Mouse (Mus musculus) heart, adult 18-20 months (tissue): ENCODE measurements around the gene Vps25. TPM values are rescaled to one million over a fixed set of nuclear protein-coding genes. Genes with fewer than 3 reads are reported as not detected.

Experiments
- DNase-seq, 2 experiments: peaks; one replicate each; pipeline ENCODE4 v3.0.0; 2021 to 2022; ENCODE audit warnings: mixed read lengths in 1 of 2
- total RNA-seq, 2 experiments: library from RNA; stranded (reverse); gene quantifications; 2 replicates each; pipeline ENCODE4 v1.2.3; 2021

Gene Vps25
- total RNA-seq, 2 experiments from 2014 or later: 87.3 to 107 TPM

GRCm38 (mm10) chr11:101272446-101272845, 18.9 kb downstream of the Vps25 start:
- DNase-seq: no peak

DNA sequence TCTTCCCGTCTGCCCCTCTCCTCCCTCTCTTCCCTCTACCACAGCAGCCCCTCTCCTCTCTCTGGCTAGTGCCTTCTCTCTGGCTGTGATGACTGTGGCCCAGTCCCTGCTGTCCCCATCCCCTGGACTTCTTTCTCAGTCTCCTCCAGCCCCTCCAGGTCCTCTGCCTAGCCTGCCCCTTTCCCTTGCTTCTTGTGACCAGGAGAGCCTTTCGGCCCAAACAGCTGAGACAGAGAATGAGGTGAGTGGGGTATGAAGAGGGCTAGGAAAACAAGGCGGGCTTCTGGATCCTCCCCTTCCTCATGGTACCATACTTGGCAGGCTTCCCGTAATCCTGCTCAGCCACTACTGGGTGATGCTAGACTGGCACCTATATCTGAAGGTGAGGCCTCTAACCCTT, 21.8 kb downstream of the Vps25 start:
- no peak for DNase-seq

DNA sequence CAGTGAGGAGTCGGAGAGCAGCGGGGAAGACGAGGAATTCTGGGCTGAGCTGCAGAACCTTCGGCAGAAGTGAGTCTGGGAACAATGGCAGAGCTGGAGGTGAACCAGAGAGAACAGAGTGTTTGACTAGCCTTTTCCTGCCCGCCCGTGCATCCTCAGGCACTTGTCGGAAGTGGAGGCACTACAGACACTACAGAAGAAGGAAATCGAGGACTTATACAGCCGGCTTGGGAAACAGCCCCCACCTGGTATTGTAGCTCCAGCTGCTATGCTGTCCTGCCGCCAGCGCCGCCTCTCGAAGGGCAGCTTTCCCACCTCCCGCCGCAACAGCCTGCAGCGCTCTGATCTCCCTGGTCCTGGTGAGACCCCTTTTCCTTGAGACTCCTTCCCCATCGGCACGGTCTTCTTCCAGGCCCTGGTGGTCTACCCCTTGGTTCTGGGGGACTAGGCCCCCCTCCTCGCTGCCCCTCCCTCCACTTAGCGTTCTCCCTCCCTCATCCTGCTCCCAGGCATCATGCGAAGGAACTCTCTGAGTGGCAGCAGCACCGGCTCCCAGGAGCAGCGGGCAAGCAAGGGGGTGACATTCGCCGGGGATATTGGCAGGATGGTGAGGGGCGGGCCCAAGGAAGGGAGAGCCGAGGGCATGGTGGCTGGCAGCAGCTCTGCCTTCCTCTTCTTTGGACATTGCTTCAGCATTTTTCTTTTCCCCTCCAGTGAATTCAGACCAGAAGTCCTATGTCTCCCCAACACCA, 23.0 kb downstream of the Vps25 start:
- DNase-seq: no peak

DNA sequence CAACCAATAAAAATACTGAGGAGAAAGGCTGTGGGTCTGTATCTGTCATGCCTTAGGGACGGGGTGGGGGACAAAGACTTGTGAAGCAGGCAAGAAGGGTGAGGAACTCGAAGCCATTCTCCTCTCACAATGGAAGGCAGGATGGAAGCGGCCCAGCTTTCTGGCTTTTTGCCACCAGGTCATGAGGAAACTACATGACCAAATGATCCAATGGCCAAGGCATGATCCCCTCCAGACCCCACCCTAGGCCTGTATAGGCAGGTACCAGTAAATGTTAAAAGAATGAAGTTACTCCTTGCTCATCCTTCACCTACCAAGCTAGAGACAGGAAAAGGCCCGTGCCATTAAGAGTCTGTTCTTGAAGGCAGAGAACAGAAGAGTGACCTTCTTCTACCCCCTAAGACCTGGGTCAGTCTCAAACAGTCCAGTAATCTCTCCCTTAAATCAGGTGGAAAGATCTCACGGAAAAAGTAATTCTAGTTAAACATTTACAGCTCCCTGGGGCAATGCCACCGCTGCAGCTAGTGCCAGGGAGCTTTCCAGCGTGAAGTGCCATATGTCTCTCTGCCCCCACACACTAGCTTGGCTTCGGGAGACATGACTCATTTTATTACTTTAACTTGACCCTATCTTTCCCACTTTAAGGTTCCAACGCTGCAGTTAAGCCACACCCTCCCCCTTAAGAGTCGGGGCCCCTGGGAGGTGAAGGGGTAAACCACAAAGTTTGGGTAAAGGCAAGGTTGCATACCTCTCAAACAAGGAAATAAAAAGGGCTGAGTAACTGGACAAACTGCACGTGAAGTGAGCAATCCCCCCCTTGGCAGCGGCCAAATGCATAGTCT, 24.1 kb downstream of the Vps25 start:
- DNase-seq: no peak

- peak; percentile 92 to 93 for DNase-seq
Measured at GRCm38 (mm10) chr11:101278223-101279192, 25.0 kb downstream of the Vps25 start, which contains the start of the genes Cntd1 and Coa3. Gene Cntd1, plus strand, starts transcription at chr11:101279012. Gene Coa3, minus strand, starts transcription at chr11:101279114.

DNA sequence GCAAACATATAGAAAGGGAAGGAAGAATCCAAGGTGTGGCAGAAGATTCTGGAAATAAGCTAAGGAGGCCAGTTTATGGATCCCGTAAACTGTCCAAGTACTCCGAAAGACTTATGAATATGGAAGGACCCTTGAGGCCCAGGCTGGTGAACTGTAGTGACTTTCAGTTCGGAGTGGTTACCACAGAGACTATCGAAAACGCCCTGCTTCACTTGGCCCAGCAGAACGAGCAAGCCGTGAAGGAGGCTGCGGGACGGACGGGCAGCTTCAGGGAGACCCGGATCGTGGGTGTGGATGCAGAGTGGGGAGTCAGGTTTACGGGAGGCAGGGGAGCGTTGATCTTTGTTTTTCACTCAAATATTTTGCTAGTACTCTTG, 25.7 kb downstream of the Vps25 start:
- no peak for DNase-seq

DNA sequence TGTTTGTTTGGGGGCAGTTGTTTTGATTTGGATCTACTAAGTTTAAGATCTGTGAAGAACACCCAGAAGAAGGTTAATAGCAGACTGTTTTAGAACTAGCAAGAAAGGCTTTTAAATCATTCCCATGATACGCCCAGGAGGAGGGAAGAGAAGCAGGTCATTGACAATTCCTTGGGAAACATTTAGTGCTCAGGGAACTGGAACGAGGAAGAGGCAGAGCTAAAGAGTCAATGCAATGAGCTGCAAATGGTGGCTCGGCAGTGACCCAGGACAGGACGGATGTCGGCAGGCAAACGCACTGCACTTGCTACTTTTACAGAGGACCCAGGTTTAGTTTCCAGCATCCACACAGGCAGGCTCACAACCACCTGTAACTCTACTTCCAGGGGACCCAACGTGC, 27.3 kb downstream of the Vps25 start:
- DNase-seq: no peak

- no peak for DNase-seq
Measured at GRCm38 (mm10) chr11:101282896-101283295, 29.4 kb downstream of the Vps25 start.

DNA sequence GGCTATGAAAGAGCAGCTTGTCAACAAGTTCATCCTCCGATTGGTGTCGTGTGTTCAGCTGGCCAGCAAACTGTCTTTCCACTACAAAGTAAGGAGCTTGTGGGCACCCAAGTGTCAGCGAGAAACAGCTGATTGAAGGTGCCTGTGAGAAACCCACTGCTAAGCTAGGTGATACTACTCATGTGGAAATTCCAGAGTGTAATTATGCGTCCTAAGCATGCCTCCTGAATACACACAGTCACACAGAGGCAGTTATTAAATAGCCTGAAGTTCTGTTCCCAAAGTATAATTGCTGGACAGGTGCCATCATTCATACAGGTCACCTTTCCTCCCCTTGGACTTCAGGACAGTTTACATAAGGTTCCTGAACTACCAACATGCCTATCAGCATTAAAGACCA, 30.3 kb downstream of the Vps25 start:
- DNase-seq: no peak

DNA sequence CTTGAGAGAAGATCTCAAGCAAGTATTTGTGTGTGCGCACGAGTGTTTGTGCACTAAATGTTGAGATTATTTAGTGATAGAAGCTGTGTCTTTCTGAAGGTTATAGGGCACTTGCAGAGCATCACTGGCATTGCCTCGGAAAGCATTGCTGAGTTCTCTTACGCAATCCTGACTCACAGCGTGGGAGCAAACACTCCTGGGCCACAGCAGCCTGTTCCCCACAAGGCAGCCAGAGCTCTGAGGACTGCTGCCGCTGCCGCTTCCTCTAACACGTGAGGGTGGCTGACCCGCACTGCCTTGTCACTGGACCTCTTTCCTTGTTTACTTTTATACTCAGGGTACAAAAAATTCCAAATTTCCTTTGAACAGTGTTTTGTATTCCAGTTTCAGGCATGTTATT, 33.8 kb downstream of the Vps25 start:
- DNase-seq: peak; percentile 34 to 63

- no peak for DNase-seq
Measured at GRCm38 (mm10) chr11:101291231-101291630, 37.7 kb downstream of the Vps25 start.

DNA sequence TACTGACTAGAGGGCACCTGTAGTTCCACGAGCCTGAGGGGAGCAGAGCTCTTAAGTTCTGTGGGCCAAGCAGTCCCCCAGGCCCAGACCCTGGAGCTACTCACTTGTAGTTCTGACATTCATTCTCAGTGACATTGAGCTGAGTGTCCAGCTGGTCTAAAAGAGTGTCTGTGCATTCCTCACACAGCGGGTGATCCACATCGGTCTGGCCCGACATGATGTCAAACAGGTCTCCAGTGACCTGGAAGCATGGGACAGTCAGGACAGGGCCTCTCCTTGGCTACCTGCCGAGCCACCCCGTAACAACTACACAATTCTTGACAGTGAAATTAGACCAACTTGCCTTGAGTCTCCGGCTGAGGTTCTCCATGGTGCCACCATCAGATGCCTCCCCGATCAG, 41.7 kb downstream of the Vps25 start:
- DNase-seq: no peak

DNA sequence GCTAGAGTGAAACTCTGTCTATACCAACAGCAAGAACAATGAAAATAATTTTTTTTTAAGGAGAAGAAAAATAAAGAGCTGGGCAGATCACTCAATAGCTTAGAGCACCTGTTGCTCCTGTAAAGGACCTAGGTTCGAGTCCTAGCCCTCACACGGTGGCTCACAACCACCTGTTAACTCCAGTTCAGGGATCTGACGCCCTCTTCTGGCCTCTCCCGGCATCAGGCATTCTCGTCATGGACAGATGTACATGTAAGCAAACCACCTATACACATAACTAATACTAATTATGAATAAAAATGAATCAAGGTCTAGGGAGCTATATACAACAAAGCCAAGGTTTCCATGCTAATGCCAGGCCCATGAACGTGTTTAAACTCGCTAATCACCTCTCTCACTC, 47.4 kb downstream of the Vps25 start:
- DNase-seq: no peak

DNA sequence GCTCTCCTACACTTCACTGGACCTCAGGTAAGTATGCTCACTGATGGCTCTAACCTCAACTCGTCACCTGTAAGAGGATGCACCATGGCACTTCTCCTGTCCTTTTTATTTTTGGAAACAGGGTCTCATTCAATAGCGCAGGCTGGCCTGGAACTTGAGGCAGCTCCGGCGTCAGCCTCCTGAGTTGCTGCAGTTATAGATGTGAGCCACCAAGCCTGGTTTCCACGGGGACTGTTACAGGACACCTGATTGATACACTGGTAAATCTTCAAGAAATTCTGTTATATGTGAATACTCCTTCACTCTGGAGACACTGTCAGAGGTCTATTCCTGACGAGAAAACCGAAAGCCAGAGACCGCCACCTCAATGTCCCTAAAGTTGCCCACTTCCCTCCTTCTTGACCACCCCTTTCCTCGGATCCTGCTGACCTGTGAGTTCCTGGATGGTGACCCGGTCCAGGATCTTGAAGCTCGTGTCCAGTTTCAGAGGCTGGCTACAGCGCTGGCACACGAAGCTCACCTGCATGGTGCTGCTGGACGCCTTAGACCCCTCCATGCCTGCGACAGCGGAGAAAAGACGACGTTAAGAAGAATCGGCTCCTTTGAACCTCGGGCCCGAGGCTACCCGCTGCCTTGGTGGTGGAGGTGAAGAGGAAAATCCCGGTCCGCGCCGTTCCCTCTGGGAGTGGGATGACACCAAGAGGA, 47.9 kb downstream of the Vps25 start:
- DNase-seq: no peak

DNA sequence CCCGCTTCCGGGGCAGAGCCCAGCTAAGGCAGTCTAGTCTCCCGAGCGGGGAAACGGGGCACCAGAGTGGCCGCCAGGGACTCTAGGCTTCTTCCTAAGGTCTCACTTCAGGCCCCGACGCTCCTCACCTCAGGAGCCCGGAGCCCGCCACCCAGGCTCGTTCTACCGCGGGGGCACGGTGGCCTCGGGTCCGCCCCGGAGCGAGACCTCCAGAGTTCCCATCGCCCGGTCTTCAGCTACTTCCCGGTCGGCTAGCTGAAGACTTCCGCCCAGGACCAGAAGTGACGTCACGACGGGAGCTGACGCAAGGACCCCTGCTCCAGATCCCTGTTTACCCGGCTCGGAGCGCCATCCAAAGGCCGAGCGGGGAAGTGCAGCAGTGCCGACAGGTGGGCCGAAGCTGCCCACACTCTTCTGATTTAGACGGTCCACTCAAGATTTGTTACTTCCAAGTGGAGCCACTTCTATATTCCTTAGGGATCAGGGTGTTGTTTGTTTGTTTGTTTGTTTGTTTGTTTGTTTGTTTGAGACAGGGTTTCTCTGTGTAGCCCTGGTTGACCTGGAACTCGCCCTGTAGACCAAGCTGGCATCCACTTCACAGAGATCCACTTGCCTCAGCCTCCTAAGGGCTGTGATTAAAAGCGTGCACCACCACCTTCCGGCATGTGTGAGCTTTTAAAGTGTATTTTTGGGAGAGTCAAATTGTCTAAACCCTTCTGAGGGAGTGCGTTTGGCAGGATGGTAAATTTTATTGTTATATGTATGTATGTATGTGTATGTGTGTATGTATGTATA, 48.7 kb downstream of the Vps25 start, which contains the start of gene Becn1:
Becn1 (minus strand) TSS at position 283 of the 795 bp plus-strand sequence.
- DNase-seq: peak; percentile 96 to 99

GRCm38 (mm10) chr11:101307744-101308143, 54.2 kb downstream of the Vps25 start:
- DNase-seq: no peak
